Mouse (Mus musculus) neural tube, embryonic 12.5 days (tissue): ENCODE measurements around the gene Cdk5r2. TPM values are rescaled to one million over a fixed set of nuclear protein-coding genes. Genes with fewer than 3 reads are reported as not detected.

Experiments used
- ATAC-seq: fragments of 200-750 bp; cut with Nextera tagmentation; 2 replicates; pipeline ENCODE4 v1.8.0; 2017; ENCODE audit warnings: low read depth, mild to moderate bottlenecking, moderate TSS enrichment, moderate library complexity; ENCODE audit not compliant: low FRiP score
- H3K27ac ChIP-seq: fragments of 300-500 bp; sonication (generic); 2 replicates; pipeline ENCODE4 v1.5.1; 2016
- H3K27me3 ChIP-seq: fragments of 300-500 bp; sonication (generic); replicated peaks from 2 replicates; pipeline ENCODE4 v1.6.1; 2016; ENCODE audit warnings: mild to moderate bottlenecking
- H3K36me3 ChIP-seq: fragments of 300-500 bp; sonication (generic); 2 replicates; pipeline ENCODE4 v1.6.1; 2016; ENCODE audit warnings: mild to moderate bottlenecking
- H3K4me1 ChIP-seq: fragments of 300-500 bp; sonication (generic); 2 replicates; pipeline ENCODE4 v1.6.1; 2016
- H3K4me2 ChIP-seq: fragments of 300-500 bp; sonication (generic); replicated peaks from 2 replicates; pipeline ENCODE4 v1.6.1; 2016; ENCODE audit warnings: mild to moderate bottlenecking
- H3K4me3 ChIP-seq: fragments of 300-500 bp; sonication (generic); 2 replicates; pipeline ENCODE4 v1.5.1; 2016
- H3K9ac ChIP-seq: fragments of 300-500 bp; sonication (generic); 2 replicates; pipeline ENCODE4 v1.6.1; 2016; ENCODE audit warnings: mild to moderate bottlenecking
- H3K9me3 ChIP-seq: fragments of 300-500 bp; sonication (generic); 2 replicates; pipeline ENCODE4 v1.6.1; 2016; ENCODE audit warnings: mild to moderate bottlenecking
- WGBS: fragments of 180-500 bp; shearing (Covaris S2); methylation state at CpG from one replicate; pipeline ENCODE4 v1.1.7; 2016; 5-methylcytosine and 5-hydroxymethylcytosine counted together
- microRNA counts: library from miRNA; unstranded; fragments of <30 nt; microRNA quantifications from one replicate; lab custom pipeline; 2017
- microRNA-seq: library from miRNA; unstranded; fragments of <30 nt; microRNA quantifications from one replicate; pipeline ENCODE4, GENCODE M21; 2017
- polyA plus RNA-seq: library from polyadenylated mRNA; unstranded; fragments of >200 nt; fragmentation: Nextera tagmentation; extraction: Ambion mirVana; gene quantifications from 2 replicates; pipeline ENCODE4 v1.2.1, GENCODE M21; 2016

Gene Cdk5r2
- polyA plus RNA-seq, 1 experiment from 2014 or later = 7.6 TPM

GRCm38 (mm10) chr1:74900341-74901285 lies 45.9 kb downstream of the Cdk5r2 start:
- H3K4me1 ChIP-seq = peaks cover 25% of the 10 kb centered on the region
- WGBS = under 1% methylated on average over 63 of the region's 66 CpGs
- 0 out of 2 replicates have a peak overlapping the region, but pooled peaks have one; percentile 8 for H3K9ac ChIP-seq
- H3K36me3 ChIP-seq = no peaks in the 10 kb centered on the region
- peak overlapping the region; percentile 29 for H3K4me3 ChIP-seq
- no peaks in the 10 kb centered on the region for H3K9me3 ChIP-seq
- peak overlapping the region; percentile 62 for H3K4me2 ChIP-seq
- H3K27me3 ChIP-seq = peaks cover 91% of the 10 kb centered on the region
- ATAC-seq = no peak
- H3K27ac ChIP-seq = no peak overlapping the region

- H3K9me3 ChIP-seq = no peaks in the 10 kb centered on the region
- H3K27me3 ChIP-seq = peaks cover 85% of the 10 kb centered on the region
- H3K36me3 ChIP-seq = no peaks in the 10 kb centered on the region
- no peak overlapping the region for H3K4me3 ChIP-seq
- no peak overlapping the region for H3K27ac ChIP-seq
- peaks cover 25% of the 10 kb centered on the region for H3K4me1 ChIP-seq
- H3K9ac ChIP-seq = no peak overlapping the region
- 5% methylated on average over 3 of the region's 3 CpGs for WGBS
- no peak for ATAC-seq
- H3K4me2 ChIP-seq = no peak overlapping the region
Measured at GRCm38 (mm10) chr1:74901686-74902085, 47.0 kb downstream of the Cdk5r2 start.

GRCm38 (mm10) chr1:74902191-74902590 lies 47.5 kb downstream of the Cdk5r2 start:
- H3K9me3 ChIP-seq = no peaks in the 10 kb centered on the region
- H3K27ac ChIP-seq = no peak overlapping the region
- no peak for ATAC-seq
- no peak overlapping the region for H3K4me3 ChIP-seq
- H3K4me1 ChIP-seq = peaks cover 25% of the 10 kb centered on the region
- H3K36me3 ChIP-seq = no peaks in the 10 kb centered on the region
- H3K4me2 ChIP-seq = no peak overlapping the region
- H3K9ac ChIP-seq = no peak overlapping the region
- WGBS = 25% methylated on average over 6 of the region's 6 CpGs
- peaks cover 80% of the 10 kb centered on the region for H3K27me3 ChIP-seq

MicroRNA genes within 50 kb of the gene (microRNA counts, 519-probe panel; counts per million panel counts)
- 342 counts per million, percentile 67 among the panel's probes with 10 or more counts for microRNA mmu-miR-375 (lab: Ali Mortazavi, UCI)

Small RNA genes within 50 kb of the gene (microRNA-seq; reads per million reads assigned to microRNA genes)
- 380 reads per million, percentile 69 among the genes with 10 or more reads in this experiment for gene Mir375

Other genes with a start within 250 kb of the Cdk5r2 start
- gene Ttll4, start 193.2 kb upstream of the Cdk5r2 start, polyA plus RNA-seq = 25.8 and 28.5 TPM in 2 replicates
- 3.9 and 6.3 TPM in 2 replicates for gene Cyp27a1, start 141.4 kb upstream of the Cdk5r2 start, polyA plus RNA-seq
- gene Prkag3, start 105.7 kb upstream of the Cdk5r2 start, polyA plus RNA-seq = 0.10 and 0.40 TPM in 2 replicates
- 12.5 and 13.8 TPM in 2 replicates for gene Wnt6, start 83.0 kb upstream of the Cdk5r2 start, polyA plus RNA-seq
- 1.2 and 1.4 TPM in 2 replicates for gene Wnt10a, start 63.4 kb upstream of the Cdk5r2 start, polyA plus RNA-seq
- 0.32 TPM in 1 of 2 replicates, not detected in the other for gene Fev, start 30.5 kb downstream of the Cdk5r2 start, polyA plus RNA-seq
- not detected in 2 replicates for gene Cryba2, start 38.2 kb downstream of the Cdk5r2 start, polyA plus RNA-seq
- gene Cfap65, start 80.7 kb downstream of the Cdk5r2 start, polyA plus RNA-seq = 0.08 TPM in 1 of 2 replicates, not detected in the other
- gene Ihh, start 96.7 kb downstream of the Cdk5r2 start, polyA plus RNA-seq = 0.24 and 0.28 TPM in 2 replicates